Mouse (Mus musculus): ENCODE measurements around the gene Nbea. TPM values are rescaled to one million over a fixed set of nuclear protein-coding genes. Genes with fewer than 3 reads are reported as not detected.

The Nbea gene
- polyA plus RNA-seq, 1 experiment, result 1.9 TPM

GRCm38 (mm10) chr3:55741428-55741827, 442.1 kb downstream of the Nbea start:
- TF ChIP-seq CTCF (IDR thresholded peaks at IDR 0.05; ENCODE audit: control insufficient read depth, insufficient read depth, low read length) (no peak), POLR2A (IDR thresholded peaks at IDR 0.05; ENCODE audit: borderline replicate concordance, control insufficient read depth, low read depth, low read length) (no peak)
- WGBS, result 85% methylated on average over 6 of the region's 6 CpGs

GRCm38 (mm10) chr3:55733665-55734064, 449.8 kb downstream of the Nbea start:
- WGBS, result 77% methylated on average over 6 of the region's 6 CpGs
- no peak overlapping the region for H3K4me3 ChIP-seq (replicated peaks; ENCODE audit: control insufficient read depth, low read depth, low read length)
- TF ChIP-seq POLR2A (IDR thresholded peaks at IDR 0.05; ENCODE audit: borderline replicate concordance, control insufficient read depth, low read depth, low read length) (no peak), CTCF (IDR thresholded peaks at IDR 0.05; ENCODE audit: control insufficient read depth, insufficient read depth, low read length) (no peak)

More at GRCm38 (mm10) chr3:55741428-55741827, 442.1 kb downstream of the Nbea start:
- no peaks in the 10 kb centered on the region; the same call in 1 of the 2 replicates for H3K4me1 ChIP-seq (ENCODE audit: control insufficient read depth, insufficient read depth, low read length)
- H3K4me3 ChIP-seq (replicated peaks; ENCODE audit: control insufficient read depth, low read depth, low read length), result no peak overlapping the region
- no peak overlapping the region for H3K27ac ChIP-seq (ENCODE audit: control insufficient read depth, insufficient read depth, low read depth, low read length, poor library complexity)

GRCm38 (mm10) chr3:55730549-55730948, 453.0 kb downstream of the Nbea start:
- no peaks in the 10 kb centered on the region for H3K4me1 ChIP-seq (ENCODE audit: control insufficient read depth, insufficient read depth, low read length)
- TF ChIP-seq POLR2A (IDR thresholded peaks at IDR 0.05; ENCODE audit: borderline replicate concordance, control insufficient read depth, low read depth, low read length) (no peak), CTCF (IDR thresholded peaks at IDR 0.05; ENCODE audit: control insufficient read depth, insufficient read depth, low read length) (no peak)
- WGBS, result 61% methylated on average over 5 of the region's 5 CpGs
- no peak overlapping the region for H3K27ac ChIP-seq (ENCODE audit: control insufficient read depth, insufficient read depth, low read depth, low read length, poor library complexity)
- no peak overlapping the region for H3K4me3 ChIP-seq (replicated peaks; ENCODE audit: control insufficient read depth, low read depth, low read length)

More at GRCm38 (mm10) chr3:55733665-55734064, 449.8 kb downstream of the Nbea start:
- Histone ChIP-seq H3K4me1 (ENCODE audit: control insufficient read depth, insufficient read depth, low read length) (no peaks in the 10 kb centered on the region), H3K27ac (ENCODE audit: control insufficient read depth, insufficient read depth, low read depth, low read length, poor library complexity) (no peak overlapping the region)

- no peak overlapping the region for H3K27ac ChIP-seq (ENCODE audit: control insufficient read depth, insufficient read depth, low read depth, low read length, poor library complexity)
- no peaks in the 10 kb centered on the region for H3K4me1 ChIP-seq (ENCODE audit: control insufficient read depth, insufficient read depth, low read length)
- TF ChIP-seq POLR2A (IDR thresholded peaks at IDR 0.05; ENCODE audit: borderline replicate concordance, control insufficient read depth, low read depth, low read length) (no peak), CTCF (IDR thresholded peaks at IDR 0.05; ENCODE audit: control insufficient read depth, insufficient read depth, low read length) (no peak)
- no peak overlapping the region for H3K4me3 ChIP-seq (replicated peaks; ENCODE audit: control insufficient read depth, low read depth, low read length)
- WGBS, result 75% methylated on average over 8 of the region's 8 CpGs
Observed at GRCm38 (mm10) chr3:55730142-55730541, 453.4 kb downstream of the Nbea start.

- no peak overlapping the region for H3K27ac ChIP-seq (ENCODE audit: control insufficient read depth, insufficient read depth, low read depth, low read length, poor library complexity)
- WGBS, result 86% methylated on average over 6 of the region's 6 CpGs
- TF ChIP-seq CTCF (IDR thresholded peaks at IDR 0.05; ENCODE audit: control insufficient read depth, insufficient read depth, low read length) (no peak), POLR2A (IDR thresholded peaks at IDR 0.05; ENCODE audit: borderline replicate concordance, control insufficient read depth, low read depth, low read length) (no peak)
- H3K4me3 ChIP-seq (replicated peaks; ENCODE audit: control insufficient read depth, low read depth, low read length), result no peak overlapping the region
- no peaks in the 10 kb centered on the region for H3K4me1 ChIP-seq (ENCODE audit: control insufficient read depth, insufficient read depth, low read length)
Observed at GRCm38 (mm10) chr3:55714260-55714659, 469.2 kb downstream of the Nbea start.

GRCm38 (mm10) chr3:55713856-55714255, 469.6 kb downstream of the Nbea start:
- no peak for TF ChIP-seq CTCF (IDR thresholded peaks at IDR 0.05; ENCODE audit: control insufficient read depth, insufficient read depth, low read length)
- TF ChIP-seq POLR2A (IDR thresholded peaks at IDR 0.05; ENCODE audit: borderline replicate concordance, control insufficient read depth, low read depth, low read length), result no peak
- Histone ChIP-seq H3K27ac (ENCODE audit: control insufficient read depth, insufficient read depth, low read depth, low read length, poor library complexity) (no peak overlapping the region), H3K4me3 (replicated peaks; ENCODE audit: control insufficient read depth, low read depth, low read length) (no peak overlapping the region), H3K4me1 (ENCODE audit: control insufficient read depth, insufficient read depth, low read length) (no peaks in the 10 kb centered on the region)
- 80% methylated on average over 3 of the region's 3 CpGs for WGBS

- H3K4me1 ChIP-seq (ENCODE audit: control insufficient read depth, insufficient read depth, low read length), result no peaks in the 10 kb centered on the region
- TF ChIP-seq CTCF (IDR thresholded peaks at IDR 0.05; ENCODE audit: control insufficient read depth, insufficient read depth, low read length) (no peak), POLR2A (IDR thresholded peaks at IDR 0.05; ENCODE audit: borderline replicate concordance, control insufficient read depth, low read depth, low read length) (no peak)
Observed at GRCm38 (mm10) chr3:55710300-55710699, 473.2 kb downstream of the Nbea start.

GRCm38 (mm10) chr3:55701632-55702031, 481.9 kb downstream of the Nbea start:
- no peak for TF ChIP-seq CTCF (IDR thresholded peaks at IDR 0.05; ENCODE audit: control insufficient read depth, insufficient read depth, low read length)
- no peak for TF ChIP-seq POLR2A (IDR thresholded peaks at IDR 0.05; ENCODE audit: borderline replicate concordance, control insufficient read depth, low read depth, low read length)
- H3K4me1 ChIP-seq (ENCODE audit: control insufficient read depth, insufficient read depth, low read length), result no peaks in the 10 kb centered on the region
- no peak overlapping the region for H3K27ac ChIP-seq (ENCODE audit: control insufficient read depth, insufficient read depth, low read depth, low read length, poor library complexity)
- WGBS, result 72% methylated on average over 6 of the region's 6 CpGs
- H3K4me3 ChIP-seq (replicated peaks; ENCODE audit: control insufficient read depth, low read depth, low read length), result no peak overlapping the region

More at GRCm38 (mm10) chr3:55710300-55710699, 473.2 kb downstream of the Nbea start:
- 70% methylated on average over 4 of the region's 4 CpGs for WGBS
- Histone ChIP-seq H3K27ac (ENCODE audit: control insufficient read depth, insufficient read depth, low read depth, low read length, poor library complexity) (no peak overlapping the region), H3K4me3 (replicated peaks; ENCODE audit: control insufficient read depth, low read depth, low read length) (no peak overlapping the region)

- WGBS, result 85% methylated on average over 2 of the region's 2 CpGs
- TF ChIP-seq CTCF (IDR thresholded peaks at IDR 0.05; ENCODE audit: control insufficient read depth, insufficient read depth, low read length) (no peak), POLR2A (IDR thresholded peaks at IDR 0.05; ENCODE audit: borderline replicate concordance, control insufficient read depth, low read depth, low read length) (no peak)
- Histone ChIP-seq H3K4me1 (ENCODE audit: control insufficient read depth, insufficient read depth, low read length) (no peaks in the 10 kb centered on the region), H3K4me3 (replicated peaks; ENCODE audit: control insufficient read depth, low read depth, low read length) (no peak overlapping the region), H3K27ac (ENCODE audit: control insufficient read depth, insufficient read depth, low read depth, low read length, poor library complexity) (no peak overlapping the region)
Observed at GRCm38 (mm10) chr3:55697174-55697573, 486.3 kb downstream of the Nbea start.

Data from bone marrow, adult 2 months (tissue).